Mouse (Mus musculus) T-helper 1 cell (primary cell): ENCODE measurements around the gene Sept9.

Experiments used
- in situ Hi-C: fragments of 300-600 bp; cut with MboI, MseI; formaldehyde crosslinking; loops from one replicate; pipeline ENCODE4 v1.15.1; 2025; ENCODE audit warnings: high pct_unique_total_duplicates

The Sept9 gene

DNA sequence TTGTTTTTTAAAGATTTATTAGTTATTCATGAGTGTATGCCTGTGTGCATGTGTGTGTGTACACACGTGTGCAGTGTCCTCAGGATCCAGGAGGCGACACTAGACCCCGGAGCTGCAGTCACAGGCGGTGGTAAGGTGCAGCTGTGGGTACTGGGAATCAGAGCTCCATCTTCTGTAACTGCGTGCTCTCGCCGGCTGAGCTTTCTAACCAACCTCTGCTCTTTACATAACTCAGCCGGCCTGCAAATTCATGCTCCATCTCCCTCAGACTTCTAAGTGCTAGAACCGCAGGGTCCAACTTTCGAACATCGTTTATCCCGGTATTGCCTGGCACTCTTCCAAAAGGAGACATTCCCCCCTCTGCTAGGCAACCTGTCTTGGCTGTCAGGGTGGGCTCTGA is 24.0 kb upstream of the Sept9 start:
- in situ Hi-C loops, result loop anchor here (5.0 kb wide), 1 partner anchor 98 kb away; no protein-coding TSS in a partner anchor

DNA sequence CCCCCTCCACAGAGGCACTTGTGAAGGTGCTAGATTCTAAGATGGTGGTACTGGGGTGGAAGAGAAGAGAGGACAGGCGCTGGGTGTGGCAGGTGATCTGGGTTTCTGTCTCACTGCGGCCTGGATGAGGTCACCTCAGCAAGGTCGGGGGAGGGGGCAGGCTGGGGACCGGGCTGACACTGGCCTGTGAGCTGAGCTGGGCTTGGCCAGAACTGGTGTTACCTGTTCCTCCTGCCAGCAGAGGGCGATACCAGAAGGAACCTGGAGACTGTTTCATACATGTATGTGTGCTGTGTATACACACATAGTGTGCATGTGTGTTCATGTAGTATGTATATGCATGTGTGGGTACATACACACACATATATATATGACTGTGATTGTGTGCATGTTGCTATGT is 23.2 kb upstream of the Sept9 start:
- in situ Hi-C loops, result loop anchor here (5.0 kb wide), 1 partner anchor 99 kb away; no protein-coding TSS in a partner anchor

DNA sequence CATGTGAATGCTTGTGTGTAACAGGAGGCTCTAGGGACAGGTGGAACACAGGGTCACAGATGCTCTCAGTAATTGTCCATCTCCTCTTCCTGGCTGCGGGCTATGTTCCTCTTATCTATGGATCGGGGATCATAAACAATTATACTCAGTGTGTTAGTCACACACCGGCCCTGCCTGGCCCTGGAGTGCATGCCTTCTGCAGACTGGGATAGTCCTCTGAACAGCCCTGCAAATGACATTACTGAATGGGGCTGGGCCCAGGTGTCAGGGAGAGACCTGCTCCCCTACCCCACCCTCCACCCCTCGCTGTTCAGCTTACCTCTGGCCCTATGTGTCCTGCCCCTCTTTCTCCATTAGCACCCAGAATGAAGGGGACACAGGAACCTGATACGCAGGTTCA is 22.6 kb upstream of the Sept9 start:
- in situ Hi-C loops, result loop anchor here (5.0 kb wide), 1 partner anchor 100 kb away; no protein-coding TSS in a partner anchor

DNA sequence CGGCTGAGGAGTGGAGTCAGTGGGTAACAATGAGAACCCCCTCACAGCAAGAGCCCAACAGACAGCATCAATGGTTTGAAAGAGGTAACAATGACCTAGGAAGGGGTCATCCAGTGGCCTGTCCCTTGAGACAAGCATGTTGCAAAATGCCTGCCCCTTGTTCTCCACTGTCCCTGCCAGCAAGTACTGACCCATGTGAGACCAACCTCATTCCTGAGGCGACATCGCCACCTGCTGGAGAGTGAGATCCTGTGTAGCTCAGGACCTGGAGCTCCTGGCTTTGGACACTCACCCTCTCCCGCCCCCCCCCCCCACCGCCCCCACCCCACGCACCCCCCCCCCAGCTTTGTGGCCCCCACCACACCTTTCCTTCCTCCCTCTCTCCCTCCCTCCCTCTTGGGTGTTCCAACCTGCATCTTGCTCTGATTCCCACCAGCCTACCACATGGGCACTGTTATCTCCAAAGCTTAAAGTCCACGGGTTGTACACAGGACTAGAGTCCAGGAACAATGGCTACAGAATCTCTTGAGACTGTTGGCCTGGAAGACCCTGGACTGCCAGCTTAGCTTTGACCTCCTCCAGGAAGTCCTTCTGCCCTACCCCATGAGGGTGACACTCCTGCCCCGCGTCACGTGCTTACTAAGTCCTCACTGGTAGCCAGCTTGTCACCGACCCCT is 22.0 kb upstream of the Sept9 start:
- in situ Hi-C loops, result loop anchor here (5.0 kb wide), 1 partner anchor 100 kb away; no protein-coding TSS in a partner anchor

DNA sequence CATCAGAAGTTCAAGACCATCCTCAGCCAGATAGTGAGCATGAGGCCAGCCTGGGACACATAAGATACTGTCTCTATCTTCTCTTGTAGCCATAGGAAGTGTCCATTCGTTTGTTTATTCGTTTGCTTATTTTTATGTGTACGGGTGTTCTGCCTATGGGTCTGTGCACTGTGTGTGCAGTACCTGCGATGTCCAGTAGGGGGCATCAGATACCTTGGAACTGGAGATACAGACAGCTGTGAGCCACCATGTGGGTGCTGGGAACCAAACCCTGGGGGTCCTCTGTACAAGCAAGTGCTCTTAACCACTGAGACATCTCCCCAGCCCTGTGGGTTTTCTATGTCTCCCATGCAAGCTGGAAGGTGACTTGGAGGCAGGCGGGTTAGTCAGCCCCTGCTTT is 19.6 kb upstream of the Sept9 start:
- in situ Hi-C loops, result loop anchor here (5.0 kb wide), 1 partner anchor 103 kb away; no protein-coding TSS in a partner anchor

DNA sequence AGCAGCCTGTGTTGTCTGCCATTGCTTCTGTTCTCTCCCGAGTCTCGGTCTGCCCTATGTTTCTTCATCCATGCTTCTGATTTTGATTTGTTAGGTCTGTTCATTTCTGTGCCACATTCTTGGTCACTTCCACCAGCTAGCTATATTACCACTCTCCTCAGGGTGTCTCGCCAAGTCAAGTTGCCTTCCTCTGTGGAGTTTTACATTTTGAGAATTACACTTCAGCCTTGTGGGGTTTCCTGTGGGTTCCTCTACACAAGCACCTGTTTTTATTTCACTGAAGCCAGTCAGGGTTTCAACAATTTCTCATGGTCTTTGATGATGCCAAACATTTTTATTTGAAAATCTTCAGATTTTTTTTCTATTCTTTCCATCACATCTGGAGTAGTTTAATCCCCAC is 16.7 kb upstream of the Sept9 start:
- in situ Hi-C loops, result no loop called here

DNA sequence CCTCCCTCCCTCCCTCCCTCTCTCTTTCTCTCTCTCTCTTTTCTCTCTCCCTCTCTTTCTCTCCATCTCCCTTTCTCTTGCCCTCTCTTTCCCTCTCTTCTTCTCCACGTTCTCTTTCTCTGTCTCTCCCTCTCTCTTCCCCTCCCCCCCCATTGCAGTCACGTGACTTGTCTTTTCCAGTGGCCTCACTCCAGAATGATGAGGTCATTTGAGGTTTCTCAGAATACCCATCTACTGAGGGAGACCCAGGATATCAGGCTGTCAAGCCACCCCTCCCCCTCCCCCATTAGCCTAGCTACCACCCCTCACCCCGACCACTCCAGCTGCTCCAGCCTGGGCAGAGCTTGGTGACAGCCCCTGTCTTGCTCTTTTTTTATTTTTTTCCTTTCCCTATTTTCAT is 16.2 kb upstream of the Sept9 start:
- in situ Hi-C loops, result no loop called here

DNA sequence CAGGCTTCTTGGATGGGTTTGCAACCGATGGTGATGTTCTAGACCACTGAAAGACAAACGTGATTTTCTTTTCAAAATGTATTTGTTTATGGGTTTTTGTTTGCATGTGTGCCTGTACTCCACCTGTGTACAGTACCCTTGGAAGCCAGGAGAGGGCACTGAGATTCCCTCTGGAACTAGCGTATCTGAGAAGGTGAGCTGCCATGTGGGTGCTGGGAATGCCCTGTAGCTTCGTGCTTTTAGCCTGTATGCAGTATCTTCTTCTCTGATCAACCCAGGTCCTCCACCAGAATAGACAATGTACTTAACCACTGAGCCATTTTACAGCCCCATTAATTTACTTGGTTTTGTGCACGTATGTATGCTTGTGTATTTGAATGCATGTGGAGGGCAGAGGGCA is 15.6 kb upstream of the Sept9 start:
- in situ Hi-C loops, result no loop called here

DNA sequence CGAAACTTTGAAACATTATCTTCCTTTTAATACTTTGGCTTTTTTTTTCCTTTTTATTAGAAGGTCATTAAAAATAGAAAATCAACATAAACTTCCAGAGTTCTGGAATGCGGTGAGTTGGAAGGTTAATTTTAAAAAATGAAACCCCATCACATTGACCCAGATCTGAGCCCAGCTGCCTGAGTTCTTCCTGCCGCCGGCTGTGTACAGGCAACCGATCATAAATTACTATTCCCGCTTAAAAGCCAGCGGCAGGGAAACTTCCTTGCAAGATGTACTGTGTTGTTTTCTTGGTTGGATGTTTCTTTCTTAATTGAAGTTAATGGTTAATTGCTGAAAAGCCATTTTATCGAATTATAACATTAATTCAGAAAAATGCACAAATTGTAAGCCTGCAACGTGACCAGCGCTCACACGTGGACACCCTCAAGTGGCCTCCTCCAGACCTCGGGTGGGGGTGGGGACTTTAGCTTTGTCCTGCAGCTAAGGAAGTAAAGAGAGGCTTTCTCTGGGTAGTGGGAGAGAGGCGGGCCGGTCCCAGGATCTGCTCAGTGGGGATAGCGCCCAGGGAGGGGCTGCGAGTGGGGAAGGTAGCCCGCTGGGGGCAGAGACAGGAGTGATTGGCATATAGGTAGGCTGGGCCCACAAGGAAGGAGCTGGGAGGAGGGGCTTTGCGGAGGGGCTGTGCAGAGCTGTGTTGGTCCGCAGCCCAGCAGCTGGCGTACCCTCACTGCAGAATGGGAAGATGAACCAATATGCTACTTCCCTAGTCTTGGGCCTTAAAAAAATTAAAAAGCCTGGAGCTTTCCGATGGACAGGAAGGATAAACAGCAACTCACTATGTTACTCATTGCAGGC is 14.2 kb upstream of the Sept9 start:
- in situ Hi-C loops, result no loop called here

DNA sequence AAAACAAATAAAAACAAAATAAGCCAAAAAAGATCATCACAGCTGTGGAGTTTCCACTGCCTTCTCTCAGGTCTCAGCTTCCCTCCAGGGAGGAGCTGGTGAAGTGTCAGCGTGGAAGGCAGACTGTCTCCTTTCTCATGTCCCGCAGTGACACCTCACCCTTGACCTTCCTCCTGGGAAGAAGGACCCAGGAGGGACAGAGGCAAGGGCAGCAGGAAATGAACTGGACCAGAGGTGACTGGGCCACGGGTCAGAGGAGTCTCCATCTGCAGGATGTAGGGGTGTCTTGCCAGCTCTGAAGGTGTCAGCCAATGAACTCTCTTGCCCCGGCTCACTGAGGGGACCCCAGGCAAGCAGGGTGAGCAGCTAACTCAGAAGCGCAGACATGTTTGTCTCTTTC is 7.9 kb upstream of the Sept9 start:
- in situ Hi-C loops, result no loop called here

DNA sequence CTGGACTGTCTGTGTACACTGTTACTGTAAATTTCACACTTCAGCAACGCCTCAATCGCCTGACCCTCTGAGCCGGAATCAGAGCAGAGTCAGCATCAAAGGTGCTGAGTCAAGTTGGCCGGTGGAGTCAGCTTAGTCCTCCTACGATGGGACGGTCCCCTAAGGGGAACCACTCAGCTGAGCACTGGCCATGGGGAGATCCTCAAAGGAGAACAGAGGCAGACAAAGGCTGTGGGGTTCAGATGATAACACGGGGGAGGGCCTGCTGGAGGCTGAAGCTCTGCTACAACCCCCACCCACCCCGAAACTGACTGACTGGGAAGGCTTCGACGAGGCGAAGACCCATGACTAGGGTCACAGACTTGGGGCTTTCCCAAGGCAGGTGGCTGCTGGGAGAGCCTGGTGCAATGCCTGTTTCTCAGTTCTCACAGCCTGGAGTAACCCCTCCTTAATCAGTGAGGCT is 5.0 kb upstream of the Sept9 start:
- in situ Hi-C loops, result no loop called here

DNA sequence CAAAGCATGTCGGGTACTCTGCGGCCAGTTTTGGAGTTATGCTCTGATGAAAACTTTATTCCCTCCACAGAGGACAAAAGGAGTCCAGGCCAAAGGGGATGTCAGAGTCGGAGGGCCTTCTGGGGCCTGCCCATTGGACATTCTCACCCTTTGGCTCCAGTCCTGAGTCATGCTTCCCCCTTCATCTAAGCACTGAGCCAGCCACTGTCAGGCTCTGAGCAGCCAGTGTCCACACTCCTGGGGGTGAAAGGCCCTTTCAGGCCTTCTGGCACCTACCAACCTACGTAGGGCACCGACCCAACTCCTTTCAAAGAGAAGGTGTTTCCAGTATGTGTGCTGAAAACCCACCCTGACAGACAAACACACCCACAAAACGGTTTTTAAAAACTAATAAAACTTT is 3.8 kb upstream of the Sept9 start:
- in situ Hi-C loops, result no loop called here

DNA sequence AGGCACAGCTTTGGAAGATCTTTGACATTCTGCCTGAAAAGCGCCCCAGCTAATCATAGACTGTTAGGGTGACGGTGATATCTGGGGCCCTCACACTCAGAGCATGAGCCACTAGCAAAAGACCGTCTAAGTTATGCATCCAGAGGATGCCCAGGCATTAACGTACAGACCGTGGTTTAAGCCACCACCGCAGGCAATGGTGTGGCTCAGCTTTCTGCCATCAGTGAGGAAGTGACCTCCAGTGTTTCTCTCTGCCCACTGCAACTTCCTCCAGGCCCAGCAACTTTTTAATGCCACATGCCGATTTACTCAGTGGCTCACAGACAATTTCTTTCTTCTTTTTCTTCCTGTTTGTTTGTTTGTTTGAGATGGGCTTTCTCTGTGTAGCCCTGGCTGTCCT is 2.8 kb upstream of the Sept9 start:
- in situ Hi-C loops, result no loop called here

DNA sequence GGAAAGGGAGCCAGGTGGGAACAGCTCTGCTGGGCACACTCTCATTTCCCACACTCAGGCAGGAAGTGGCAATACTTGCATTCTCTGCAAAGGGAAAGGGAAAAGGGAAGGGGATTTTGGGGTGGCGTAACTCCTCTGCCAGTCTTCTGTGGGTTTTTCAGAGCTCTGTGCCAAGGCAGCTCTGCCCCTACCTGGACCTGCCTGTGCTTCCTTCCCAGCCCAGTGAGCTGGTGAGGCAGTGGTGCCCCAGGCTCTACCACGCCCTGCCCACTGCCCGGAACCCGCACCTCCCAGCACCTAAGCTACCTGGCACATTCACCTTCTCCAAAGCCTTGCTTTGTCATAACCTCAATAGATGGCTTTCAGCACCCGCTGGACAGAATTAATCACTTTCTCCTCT is 1.3 kb upstream of the Sept9 start:
- in situ Hi-C loops, result no loop called here

DNA sequence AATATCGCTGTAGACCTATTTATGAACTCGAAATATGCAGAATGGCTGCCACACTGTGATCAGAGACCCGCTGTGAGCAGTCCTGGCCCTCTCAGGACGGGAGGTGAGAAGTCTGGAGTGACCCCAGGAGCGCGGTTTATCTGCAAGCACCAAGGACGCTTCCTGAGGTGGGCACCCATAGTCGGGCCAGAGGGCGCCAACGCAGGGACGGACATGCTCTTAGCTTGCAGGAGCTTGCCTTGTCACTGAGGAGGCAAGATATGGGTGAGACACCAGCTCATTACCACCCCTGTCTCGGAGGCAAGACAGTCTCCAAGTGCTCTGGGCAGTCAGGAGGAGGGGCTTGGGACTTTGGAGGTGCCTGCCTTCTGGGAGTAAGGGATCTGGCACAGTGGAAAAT is 2.4 kb downstream of the Sept9 start:
- in situ Hi-C loops, result no loop called here

DNA sequence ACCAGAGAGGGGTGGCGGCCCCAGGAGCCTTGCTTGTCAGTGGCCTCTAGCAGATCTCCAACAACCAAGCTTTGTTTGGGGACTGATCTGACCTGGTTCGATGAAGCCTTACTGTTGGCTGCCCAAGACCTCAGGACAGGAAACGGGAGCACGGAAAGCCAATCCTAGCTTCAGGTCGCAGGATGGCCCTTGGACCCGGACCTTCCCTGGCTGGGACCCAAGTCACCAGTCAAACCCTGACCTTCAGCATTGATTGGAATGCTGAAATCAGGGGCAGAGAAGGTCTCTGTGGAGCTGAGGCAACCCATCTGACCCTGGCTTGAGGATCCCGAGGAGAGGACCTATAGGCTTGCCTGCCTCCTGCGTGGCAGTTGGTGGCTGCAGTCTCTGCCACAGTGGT is 5.1 kb downstream of the Sept9 start:
- in situ Hi-C loops, result no loop called here

DNA sequence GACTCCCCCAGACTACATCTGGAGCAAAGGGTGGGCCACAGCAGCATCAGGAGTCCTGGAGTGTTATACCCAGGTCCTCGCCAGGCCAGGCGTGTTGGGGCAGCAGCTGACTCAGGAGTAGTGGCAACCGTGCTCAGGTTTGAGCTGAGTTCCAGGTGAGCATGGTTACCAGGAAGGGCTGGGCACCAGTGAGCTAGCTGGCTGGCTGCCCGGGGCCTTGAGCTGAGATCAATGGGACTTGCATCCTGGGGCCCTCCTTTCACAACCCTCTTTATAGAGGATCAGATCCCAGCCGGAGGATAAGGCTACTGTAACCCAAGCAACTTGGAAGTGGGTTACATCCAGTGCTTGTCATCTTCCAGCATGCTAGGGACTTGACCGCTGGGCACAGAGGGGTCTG is 5.6 kb downstream of the Sept9 start:
- in situ Hi-C loops, result no loop called here

DNA sequence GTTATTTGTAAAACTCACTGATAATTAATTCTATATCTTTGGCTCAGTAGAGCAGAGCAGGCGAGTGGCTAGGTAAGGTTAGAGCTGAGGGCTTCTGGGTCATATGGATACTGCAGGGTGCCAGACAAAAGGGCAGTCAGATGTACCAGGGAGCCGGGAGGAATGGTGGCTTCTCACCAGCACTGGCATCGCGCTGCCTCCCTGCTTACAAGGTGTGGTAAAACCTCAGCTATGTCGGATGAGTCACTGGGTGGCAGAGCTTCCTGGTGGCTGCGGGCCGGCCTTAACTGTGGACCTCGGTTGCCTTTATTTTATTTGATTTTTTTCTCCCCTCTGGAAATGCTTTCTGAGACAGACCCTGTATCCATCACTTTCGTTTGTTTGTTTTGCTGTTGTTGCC is 6.0 kb downstream of the Sept9 start:
- in situ Hi-C loops, result no loop called here

DNA sequence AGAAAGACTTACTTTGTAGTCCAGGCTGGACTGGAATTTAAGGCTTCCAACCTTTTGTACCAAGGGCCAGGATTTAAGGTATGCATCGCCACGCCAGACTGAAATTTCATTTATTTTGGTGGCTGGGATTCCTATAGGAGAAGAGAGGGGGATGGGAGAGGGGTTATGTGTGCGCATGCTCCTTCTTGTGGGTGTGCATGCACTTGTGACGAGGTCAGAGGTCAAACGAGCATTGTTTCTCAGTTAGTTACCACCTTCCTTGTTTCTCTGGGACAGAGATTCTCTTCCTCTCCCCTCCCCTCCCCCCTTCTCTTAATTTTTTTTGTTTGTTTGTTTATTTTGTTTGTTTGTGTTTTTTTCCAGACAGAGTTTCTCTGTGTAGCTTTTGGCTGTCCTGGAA is 8.0 kb downstream of the Sept9 start:
- in situ Hi-C loops, result no loop called here

DNA sequence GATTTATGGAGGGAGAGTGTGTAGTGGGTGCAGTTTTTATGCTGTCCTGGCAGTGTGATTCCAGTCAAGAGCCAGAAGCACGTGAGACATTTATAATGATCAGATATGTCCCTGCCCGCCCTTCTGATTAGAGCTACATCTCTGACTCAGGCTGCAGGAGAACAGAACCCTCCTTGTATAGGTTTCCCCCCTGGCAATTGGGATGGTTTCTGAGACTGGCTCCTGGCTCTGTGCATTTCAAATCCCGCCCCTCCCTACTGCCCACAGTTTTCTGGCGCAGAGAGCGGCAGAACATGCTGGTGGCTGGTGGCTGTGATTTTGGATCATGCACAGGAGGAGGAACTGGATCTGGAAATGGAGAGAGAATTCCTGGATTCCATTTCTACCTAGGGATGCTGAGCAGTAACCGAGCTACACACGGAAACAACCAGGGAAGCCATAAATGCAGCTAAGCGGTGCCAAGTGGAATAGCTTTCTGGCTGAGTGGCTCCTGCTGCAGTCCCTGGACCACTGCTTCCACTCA is 8.8 kb downstream of the Sept9 start:
- in situ Hi-C loops, result no loop called here

DNA sequence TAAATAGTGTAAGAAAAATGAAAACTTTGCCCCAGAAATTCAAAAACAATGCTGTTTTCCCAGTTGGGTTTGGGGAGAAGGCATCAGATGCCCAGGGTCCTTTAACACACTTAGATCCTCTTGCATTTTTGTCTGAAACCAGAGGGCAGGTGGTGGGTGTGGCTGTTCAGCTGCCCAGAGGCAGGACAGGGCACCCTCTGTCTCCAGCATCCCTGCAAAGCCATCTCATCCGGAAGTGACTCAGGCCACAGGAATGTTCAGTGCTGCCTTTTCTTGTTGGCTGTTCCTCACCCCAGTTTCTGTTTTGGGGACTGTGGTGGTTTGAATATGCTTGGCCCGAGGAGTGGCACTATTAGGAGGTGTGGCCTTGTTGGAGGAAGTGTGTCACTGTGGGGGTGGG is 17.3 kb downstream of the Sept9 start:
- in situ Hi-C loops, result no loop called here

DNA sequence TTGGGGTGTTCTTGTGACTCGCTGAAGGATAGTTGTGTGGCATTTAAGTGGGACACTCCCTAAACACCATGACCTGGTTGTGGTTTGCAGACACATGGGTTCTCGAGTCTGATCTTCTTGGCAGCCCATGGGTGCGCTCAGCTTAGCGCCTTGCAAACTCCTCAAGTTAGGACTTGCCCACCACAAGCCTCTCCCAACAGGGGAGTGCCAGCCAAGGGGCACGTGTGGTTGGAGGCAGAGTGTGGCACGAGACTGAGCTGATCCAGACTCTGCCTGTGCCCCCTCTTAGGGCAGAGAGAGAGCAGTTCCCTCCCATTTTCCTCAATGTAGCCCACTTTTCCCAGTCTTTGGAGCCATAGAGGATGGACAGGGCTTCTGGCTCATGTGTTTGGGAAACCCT is 18.6 kb downstream of the Sept9 start:
- in situ Hi-C loops, result no loop called here

DNA sequence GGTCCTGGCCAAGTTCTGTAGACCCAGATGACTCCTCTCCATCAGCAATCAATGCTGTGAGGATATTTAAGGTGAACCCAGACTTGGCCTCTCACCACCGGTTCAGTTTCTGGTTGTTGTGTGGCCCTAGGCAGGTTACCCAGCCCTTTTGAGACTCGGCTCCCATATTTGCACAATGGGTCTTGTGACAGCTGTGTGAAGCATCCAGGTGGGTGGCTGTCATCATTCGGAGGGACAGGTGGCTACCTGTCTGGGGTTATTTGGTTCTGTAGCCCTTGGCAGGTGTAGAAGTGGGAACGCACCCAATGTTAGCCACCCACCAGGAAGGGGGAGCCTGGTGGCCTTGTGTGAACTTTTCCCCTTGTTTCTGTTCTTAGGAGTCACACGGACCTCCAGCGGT is 19.0 kb downstream of the Sept9 start:
- in situ Hi-C loops, result no loop called here
